Mouse (Mus musculus) urinary bladder, postnatal 10 days (tissue): ENCODE data around the gene Snx25.
"Not testable (repeated sequence)": the region's sequence is repeated elsewhere in the genome, so short reads cannot be mapped to it uniquely, and the experiment has no call there.

Source experiments
- DNase-seq: peaks from one replicate; pipeline ENCODE4 v3.0.0; 2022; ENCODE audit warnings: low spot score

Gene Snx25

DNA sequence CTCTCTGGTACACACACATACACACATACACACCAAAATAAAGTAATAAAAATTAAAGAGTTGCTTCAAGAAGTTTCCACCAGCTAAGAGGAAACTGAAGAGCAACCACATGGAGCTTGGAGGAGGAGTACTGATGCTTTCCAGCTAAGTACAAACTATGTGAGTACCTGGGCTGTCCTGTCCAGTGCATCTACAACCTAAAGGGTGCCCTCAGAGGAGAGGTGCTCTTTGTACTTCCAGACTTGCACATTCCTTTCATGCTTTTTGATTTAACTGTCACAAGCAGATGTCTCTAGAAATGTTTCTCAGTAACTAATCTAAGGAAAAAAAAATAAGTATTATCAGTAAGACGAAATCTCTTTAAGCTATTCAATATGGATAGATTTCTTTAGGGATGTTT is 14.6 kb downstream of the Snx25 start:
- no peak for DNase-seq

DNA sequence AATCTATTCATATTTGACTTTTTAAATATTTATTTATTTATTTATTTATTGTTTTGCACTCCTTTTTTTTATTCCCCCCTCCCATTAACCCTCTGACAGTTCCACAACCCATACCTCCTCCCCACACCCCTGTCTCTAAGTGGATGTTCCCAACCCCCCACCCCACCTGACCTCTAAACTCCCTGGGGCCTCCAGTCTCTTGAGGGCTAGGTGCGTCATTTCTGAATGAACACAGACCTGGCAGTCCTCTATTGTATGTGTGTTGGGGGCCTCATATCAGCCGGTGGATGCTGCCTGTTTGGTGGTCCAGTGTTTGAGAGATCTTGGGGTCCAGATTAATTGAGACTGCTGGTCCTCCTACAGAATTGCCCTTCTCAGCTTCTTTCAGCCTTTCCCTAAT is 16.4 kb downstream of the Snx25 start:
- DNase-seq = not testable (repeated sequence)

DNA sequence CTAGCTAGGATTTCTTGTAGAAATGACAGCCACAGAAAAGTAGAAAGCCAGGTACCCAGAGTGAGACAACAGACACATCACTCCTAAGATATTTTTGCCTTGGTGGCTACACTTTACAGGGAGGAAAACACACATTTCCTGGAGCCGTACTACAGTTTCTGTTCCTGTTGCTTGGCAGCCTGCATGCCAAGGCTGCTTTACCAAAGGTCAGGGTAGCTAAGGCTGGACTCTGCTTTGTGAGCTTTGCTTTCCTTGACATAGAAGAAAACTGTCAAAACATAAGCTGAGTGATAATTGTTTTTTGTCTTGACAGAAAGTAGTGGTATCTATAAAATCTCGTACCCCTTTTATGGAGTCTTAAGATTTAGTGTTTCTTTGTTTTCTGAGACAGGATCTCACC is 21.5 kb downstream of the Snx25 start:
- DNase-seq = no peak

DNA sequence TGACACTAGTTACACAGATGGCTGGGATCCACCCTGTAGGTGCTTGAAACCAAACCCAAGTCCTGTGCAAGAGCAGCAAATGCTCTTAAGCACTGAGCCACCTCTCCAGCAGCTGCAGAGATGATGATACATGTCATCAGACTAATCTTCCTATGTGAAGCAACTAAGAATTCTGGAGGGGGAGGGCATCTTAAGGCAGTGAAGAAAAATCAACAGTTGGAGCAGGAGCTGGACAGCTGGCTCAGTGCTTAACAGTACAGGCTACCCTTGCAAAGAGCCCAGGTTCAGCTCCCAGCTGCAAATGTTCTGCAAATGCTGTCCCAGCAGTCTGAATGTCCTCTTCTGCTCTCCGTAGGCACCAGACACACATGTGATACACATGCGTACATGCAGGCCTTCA is 29.5 kb downstream of the Snx25 start:
- DNase-seq = no peak

DNA sequence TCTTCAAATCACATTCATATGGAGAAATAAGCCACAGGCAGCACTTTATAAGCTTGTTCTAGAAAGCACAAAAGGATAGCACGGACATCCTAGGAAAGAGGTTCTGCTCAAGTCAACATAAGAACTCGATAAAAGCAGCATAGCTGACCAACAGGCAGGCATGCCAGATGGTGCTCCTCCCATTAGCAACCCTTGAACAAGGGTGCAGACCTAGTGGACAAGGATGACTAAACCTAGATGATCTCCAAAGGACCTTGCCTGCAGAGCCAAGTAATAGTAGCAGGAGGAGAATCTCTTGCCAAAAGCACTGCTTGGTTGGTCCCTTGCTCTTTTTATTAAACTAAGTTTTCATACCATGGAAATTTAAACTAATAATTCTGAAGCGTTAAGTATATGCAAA is 32.8 kb downstream of the Snx25 start:
- DNase-seq = no peak

DNA sequence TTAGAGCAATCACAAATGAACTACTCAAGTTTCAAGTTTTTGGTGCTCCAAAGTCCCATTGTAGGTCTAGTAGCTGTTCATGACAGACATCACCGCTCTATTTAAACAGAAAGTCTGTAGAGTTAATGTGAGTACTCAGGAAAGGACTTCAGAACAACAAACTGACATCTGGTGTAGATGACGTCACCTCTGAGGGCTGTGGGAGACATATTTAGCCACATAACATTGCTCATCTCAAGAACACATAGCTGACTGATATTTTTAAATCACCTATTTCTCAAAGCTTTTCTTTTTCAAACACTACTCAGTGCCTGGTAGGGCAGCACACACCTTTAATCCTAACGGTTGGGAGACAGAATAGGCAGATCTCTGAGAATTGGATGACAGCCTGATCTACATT is 34.8 kb downstream of the Snx25 start:
- DNase-seq = no peak

DNA sequence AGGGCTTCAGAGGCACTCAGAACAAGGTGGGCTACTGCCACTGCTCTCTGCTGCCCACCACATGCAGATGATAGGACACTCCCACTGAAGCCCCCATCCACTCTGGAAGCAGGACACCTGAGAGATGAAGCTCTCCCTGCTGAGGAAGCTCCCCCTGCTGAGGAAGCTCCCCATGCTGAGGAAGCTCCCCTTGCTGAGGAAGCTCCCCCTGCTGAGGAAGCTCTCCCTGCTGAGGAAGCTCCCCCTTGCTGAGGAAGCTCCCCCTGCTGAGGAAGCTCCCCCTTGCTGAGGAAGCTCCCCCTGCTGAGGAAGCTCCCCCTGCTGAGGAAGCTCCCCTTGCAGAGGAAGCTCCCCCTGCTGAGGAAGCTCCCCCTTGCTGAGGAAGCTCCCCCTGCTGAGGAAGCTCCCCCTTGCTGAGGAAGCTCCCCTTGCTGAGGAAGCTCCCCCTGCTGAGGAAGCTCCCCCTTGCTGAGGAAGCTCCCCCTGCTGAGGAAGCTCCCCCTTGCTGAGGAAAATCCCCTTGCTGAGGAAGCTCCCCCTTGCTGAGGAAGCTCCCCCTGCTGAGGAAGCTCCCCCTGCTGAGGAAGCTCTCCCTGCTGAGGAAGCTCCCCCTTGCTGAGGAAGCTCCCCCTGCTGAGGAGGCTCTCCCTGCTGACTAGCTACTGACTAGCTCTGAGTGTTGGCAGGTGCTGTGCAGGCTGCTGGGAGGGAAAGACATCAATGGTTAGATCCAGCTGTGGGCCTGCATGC is 38.4 kb downstream of the Snx25 start:
- DNase-seq = not testable (repeated sequence)

DNA sequence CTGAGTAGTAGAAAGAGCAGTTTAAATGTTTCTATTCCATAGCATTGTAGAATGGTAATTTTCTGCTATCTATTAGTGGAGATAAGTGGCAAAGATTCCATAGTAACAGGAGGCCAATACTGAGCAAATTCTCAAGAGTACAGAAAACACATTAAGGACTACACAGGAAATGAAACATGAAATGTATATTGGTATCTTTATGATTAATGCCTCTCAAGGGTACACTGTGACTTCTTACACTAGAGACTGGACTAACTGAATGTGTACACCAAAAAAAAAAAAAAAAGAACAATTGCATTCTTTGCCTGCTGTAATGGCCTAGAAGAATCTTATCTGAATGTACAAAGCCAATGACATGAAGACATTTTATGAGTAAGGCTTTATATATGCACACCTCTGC is 44.3 kb downstream of the Snx25 start:
- DNase-seq = no peak

DNA sequence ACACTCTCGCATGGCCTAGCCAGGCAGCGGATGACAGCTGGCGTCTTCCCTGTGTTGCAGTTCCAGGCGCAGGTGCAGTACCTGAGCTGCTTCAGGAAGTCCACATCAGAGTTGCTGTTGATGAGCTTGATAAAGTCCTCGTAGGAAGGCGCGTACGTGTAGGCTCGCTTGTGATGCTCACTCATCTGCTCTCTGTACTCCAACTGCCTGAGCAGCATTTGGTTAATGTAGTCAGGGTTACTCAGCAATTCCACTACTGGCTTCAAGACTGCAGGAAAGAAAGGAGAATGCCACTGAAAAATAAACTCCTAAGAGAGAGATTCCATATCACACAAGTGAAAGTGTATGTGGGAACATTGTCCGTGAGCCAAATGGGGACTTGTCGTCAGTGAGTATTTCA is 48.5 kb downstream of the Snx25 start:
- DNase-seq = no peak

DNA sequence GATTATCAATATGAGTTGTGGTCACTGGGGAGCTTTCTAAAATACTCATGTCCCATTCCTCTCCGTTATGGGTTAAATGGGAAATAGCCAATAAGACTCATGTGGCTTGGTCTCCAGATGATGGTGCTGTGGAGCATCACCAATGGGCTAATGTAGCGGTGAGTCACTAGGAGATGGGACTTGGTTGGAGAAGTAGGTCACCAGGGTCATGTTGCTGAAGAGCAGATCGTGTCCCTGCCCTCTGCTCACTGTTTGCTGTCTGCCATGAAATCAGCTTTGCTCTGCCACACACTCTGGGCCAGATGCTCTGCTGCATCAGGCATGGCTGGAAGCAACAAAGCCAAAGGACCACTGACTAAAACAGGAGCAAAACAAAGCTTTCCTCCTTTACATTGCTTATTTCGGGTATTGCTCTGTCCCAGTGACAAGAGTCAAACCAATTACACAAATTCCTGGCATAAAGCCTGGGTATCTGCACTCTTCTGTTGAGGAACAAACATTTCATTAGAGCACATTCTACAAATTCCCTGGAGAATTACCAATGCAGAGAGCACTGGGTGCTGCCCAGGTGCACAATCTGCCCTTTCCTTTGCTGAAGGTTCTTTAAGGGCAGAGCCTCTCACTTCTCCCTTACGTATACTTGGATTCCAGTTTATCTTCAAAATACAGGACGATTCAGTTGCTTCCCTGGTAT is 59.1 kb downstream of the Snx25 start:
- no peak for DNase-seq

DNA sequence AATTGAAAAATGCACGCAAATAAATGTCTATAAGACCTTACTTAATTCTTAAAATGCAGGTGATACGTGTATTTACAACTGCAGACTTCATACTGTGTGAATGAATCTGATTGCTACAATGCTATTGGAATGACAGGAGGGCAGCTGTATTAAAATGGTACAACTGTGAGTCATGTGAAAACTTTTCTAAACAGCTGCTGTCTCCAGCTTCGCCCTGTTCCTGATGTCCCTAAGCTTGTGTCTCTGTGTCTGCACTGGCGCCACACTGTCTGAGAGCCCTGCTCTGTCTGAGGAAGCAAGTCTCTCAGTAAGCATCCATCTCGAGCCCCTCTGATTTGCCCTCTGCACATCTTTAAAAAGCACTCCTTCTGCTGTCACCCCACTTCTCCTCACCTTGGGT is 68.8 kb downstream of the Snx25 start:
- DNase-seq = no peak

DNA sequence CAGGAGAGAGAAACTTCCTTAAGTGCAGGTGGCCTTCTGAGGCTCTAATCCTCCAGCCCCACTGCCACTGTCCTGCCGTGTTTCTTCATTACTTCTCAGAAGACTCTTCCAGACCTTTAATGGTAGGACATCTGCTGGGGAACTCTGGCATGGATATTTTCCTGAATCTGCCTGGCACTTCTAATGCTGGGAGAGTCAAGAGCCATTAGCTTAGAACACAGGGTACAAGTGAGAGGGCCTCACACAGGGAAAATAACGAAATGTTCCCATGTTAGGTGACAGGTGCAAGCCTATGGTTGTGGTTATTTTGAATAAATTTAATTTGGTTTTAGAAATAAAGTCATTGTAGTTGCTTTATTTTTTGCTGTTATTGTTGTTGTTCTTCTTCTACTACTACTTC is 70.9 kb downstream of the Snx25 start:
- no peak for DNase-seq

DNA sequence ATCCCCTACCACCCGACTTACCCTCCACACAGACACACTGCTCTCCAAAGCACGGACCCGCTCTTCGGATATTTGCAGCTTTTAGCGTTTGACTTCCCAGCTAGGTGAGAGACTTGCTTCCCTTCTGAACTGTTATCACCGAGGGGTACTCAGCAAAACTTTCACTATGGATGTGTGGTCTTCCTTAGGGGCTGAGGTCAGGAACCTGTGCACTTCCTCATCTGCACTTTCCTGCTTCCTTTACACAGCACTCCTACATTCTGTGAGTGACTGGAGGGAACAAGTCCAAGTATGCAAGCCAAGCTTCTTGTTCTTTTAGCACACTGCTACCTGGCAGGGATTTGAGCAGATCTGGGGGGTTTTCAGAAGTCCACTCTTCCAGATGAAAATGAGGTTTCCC is 73.1 kb downstream of the Snx25 start:
- no peak for DNase-seq

DNA sequence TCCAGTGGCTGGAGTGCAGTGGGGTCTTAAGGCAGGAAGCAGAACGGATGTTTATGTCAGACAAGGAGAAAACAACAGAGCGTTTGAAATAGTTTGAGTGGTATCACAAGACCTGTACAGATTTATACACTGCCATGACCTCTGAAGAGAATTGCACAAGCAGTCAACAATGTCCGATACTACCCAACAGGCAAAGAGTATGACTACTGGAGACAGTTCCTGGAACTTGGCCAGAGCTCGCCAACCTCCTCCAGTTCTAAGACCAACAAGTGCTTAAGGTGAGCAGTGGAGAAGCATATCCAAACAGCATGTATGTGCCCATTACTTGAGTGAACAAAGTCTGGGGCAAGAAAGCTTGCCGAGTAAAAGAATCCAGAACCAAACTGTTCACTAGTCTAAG is 76.7 kb downstream of the Snx25 start:
- no peak for DNase-seq

DNA sequence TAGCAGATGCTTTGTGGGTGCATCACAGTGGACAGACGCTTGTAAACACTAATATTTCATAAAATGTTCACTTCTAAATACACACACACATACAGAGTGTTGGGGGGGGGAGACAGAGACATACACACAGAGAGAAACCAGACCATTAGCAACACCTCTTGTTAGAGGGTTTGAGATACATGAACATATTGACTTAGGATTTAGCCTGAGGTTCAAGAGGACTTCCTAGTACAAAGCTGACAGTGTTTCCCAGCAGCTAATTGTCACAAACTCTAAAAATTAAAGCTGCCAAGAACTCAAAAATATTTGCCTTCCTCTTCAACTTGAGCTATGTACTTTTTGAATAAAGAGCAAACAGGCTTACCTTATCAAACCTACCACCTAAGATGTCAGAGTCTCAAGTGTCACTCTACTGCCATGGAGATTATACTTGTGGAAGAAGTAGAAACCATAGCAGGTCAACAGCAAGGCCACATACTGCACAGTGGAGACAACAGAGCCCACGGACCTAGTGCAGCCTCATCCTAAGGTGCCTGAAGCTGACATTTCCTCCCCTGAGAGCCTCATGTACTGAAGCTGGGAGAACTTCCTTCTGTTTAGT is 78.3 kb downstream of the Snx25 start:
- no peak for DNase-seq

DNA sequence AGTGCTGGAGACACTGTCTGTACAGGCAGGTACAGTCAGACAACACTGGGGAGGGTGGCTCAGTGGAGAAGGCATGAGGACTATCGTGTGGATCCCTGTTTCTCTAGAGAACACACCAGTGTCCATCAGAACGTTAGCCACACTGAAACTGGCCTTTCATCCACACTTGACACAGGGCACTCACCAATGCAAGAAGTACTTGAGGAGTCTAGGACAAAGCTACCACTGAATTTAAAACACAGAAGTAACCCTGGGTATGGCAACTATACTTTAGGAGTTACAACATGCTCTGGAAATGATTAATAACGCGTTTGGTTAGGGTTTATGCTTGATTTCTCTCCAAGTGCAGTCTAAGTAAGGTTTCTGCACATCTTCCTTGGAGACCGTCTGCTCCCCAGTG is 79.2 kb downstream of the Snx25 start:
- DNase-seq = no peak

DNA sequence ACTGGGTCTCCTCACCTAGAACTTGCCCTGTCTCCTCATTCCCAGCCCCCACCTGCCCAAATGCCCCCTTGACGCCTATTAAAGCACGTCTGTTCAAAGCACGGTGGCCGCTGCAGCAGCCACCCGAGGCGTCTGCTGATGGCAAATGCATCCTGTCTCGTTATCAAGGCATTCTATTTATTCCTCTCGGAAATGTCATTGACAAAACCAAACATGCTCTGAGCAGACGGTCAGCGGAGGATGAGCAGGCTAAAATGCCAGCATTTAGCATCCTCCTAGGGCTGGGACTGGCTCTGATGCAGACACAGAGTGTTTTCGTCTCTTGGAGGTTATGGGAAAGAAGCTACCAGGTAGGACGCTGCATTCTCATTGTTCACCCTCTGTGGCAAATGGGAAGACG is 111.7 kb downstream of the Snx25 start:
- DNase-seq = no peak

DNA sequence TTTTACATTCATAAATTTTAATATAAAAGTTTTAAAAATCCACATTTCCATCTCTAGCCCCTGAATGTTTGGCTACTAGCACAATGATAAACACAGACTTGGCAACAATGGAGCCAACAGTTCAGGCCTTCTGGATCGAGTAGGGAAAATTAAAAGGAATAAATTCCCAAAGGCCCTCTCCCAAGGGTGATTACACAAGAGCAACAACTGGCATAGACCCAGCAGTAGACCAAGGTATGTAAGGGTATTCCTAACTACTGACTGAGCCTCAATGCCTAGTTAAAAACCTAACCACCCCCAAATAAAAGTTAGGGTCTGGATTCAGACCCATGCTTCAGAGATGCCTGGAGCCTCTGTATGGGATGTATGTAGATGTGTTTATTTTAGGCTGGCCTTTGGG is 112.3 kb downstream of the Snx25 start:
- DNase-seq = no peak

DNA sequence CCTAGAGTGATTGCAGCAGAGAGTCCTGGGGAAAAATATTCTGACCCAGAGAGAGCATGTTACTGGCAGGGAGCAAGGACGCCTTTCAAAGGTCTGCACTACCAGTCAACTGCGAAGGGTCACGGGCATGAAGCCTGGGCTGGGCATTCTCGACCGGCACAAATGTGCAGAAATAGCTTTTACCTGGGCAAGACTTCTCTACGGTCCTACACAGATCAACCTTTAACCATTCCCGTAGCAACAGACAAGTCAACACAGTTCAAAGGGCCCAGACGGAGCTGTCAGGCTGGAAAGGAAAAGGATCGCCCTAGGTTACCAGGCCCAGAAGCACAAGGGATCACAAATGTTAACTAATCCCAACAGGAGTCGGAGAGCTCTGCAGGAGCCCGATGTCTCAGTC is 115.7 kb downstream of the Snx25 start:
- DNase-seq = no peak

DNA sequence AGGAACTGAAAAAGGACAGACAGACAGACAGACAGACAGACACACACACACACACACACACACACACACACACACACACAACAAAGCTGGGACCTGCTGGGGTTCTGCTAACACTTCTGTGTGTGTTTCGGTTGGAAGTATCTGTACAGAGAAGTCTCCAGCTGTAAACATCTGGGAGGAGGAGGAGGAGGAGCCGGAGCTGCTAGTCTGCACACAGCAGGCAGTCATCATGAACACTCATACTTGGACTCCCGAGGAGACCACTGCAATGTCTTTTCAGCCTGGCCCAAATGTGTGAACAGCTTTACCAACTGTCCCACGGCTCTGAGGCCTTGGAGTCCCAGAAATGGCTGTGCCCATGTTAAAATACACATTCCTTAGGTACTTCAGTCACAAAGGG is 127.6 kb downstream of the Snx25 start:
- DNase-seq = no peak

DNA sequence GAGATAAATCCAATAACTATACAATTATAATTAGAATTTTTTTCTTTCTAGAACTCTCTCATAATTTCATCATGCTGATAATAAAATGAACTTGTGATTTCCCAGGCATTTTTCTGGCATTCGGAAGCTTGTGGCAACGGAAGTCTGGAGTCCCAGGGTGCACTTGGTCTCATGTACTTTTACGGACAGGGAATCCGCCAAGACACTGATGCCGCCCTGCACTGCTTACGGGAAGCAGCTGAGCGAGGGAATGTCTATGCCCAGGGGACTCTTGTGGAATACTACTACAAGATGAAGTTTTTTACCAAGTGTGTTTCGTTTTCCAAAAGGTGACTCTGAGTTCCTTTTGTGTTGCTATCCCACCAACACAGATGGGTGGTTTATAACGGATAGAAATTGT is 129.2 kb downstream of the Snx25 start:
- no peak for DNase-seq

DNA sequence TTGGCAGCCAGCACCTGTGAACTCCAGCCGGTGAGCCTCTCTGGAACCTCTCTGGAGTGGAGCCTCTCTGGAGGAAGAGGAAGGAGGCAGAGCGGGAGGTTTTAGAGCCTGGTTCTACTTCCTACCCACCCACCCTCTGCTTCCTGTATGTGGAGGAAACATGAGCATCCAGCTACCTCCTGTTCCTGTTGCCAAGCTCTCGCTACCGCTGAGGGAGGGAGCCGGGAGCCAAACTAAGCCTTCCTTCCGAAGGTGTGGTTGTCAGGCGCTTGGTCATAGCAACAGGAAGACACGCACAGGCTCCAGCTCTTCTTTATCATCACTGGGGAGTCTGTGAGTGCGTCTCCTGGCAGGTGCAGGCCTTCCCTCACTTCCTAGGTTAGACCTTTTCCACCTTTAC is 129.8 kb downstream of the Snx25 start:
- DNase-seq = no peak
